Mouse (Mus musculus) retina, postnatal 7 days (tissue): ENCODE data around the gene Vmn1r213.

ENCODE experiments used
- DNase-seq: peaks from one replicate; pipeline ENCODE4 v3.0.0-alpha.2; 2012; ENCODE audit warnings: low read depth, low spot score

The Vmn1r213 gene

GRCm38 (mm10) chr13:23007356-23007755 lies at the start of gene Vmn1r213:
Vmn1r213 (plus strand) TSS chr13:23007656.
- no peak for DNase-seq

DNA sequence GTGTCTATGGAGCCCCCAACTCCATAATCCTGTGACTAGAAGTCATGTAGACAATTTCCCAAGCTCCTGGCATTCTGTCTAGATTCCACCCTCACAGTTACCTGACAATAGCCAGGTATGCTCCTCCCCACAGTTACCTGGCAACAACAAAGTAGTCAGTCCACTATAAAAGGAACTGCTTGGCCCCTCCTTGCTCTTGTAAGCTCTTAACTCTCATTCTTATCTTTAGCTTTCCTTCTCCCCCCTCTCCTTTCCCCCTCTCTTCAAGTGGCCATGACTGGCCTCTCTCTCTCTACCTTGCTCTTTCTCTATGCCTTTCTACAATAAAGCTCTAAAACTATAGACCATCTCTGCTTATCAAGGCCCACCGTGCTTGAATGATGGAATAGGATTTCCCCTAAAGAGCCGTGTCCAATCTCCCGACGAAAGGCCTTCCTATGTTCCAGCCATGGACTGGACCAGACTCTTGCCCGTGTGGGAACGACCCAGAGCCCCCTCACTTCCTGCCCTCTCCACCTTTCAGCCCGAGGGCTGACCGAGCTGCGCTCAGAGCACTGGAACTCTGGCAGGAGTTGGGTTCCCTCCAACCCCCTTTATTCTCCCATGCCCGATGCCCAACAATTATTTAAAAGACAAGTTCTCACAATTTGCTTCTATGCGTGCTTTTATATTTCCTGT lies 17.1 kb upstream of the Vmn1r213 start:
- DNase-seq, result no peak

DNA sequence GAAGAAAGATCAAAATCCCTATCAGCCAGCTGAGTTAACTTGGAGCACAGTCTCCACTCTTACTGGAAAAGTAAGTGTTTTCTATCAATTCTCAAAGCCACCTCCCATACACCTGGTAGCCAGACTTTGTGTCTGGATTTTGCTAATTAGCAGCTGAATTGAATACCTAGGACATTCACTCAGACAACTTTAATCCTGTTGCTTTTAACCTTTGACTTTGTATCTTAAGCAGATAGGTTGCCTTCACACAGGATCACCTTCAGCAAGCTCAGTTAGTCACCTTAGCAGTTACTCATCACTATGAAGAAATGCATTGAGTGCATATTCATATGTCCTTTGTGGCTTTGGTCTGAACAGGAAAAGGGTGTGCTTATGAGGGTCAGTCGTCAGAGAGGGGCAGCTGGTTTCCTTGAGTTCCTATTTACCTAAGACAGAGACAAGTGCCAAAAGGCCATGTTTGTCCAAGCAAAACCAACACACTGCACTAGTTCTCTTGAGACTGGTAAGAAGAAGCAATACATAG lies 15.2 kb upstream of the Vmn1r213 start:
- DNase-seq, result no peak

- no peak for DNase-seq
These were observed 14.7 kb upstream of the Vmn1r213 start for GRCm38 (mm10) chr13:22992721-22993120.

- no peak for DNase-seq
These were observed 10.7 kb downstream of the Vmn1r213 start for GRCm38 (mm10) chr13:23018158-23018557.

DNA sequence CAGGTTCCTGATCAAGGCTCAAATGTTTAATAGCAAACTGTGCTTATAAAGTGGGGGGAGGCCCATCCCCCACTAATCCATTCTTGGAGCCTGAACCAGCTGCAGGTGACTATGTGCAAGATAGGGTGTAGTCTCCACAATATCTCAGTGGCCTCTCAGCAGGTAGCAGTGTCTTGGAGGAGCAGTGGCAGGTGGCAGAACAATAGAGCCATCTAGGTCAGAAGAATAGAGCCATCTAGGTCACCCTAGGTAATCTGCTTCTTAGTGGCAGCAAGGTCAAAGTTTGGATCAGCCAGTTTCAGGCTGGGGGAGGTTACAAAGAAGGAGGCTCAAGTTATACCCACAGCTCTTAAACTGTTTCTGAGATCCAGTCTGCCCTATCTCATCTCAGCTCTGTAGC lies 17.4 kb downstream of the Vmn1r213 start:
- no peak for DNase-seq

- no peak for DNase-seq
These were observed 22.7 kb downstream of the Vmn1r213 start, which contains the start of gene Vmn1r214 for GRCm38 (mm10) chr13:23030118-23030517. Vmn1r214 (plus strand) TSS chr13:23030418.

DNA sequence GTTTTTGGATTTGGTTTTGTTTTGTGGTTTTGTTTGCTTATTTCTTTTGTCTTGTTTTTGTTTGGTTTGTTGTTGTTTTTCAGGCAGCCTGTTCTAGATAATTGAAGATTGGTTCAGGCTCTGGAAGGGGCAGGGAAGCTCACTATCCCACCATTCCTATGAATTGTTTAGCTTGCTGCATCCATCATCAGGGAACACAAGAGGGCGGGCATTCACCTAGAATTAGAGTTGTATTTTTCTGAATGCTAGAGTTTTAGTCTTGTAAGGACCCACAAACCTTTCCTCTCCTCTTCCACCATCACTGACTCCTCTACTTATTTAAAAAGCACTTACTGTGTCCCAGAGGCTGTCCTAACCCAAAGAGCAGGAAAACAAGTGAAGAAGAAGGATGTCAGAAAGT lies 50.3 kb downstream of the Vmn1r213 start:
- no peak for DNase-seq
